Mouse (Mus musculus) leukemia stem cell, adult 10-12 weeks (primary cell): Measurements from ENCODE around the gene Gm8922. TPM values are rescaled to one million over a fixed set of nuclear protein-coding genes. Genes with fewer than 3 reads are reported as not detected.

Experiments used
- polyA plus RNA-seq: library from polyadenylated mRNA; stranded (reverse); fragments of >175 nt; gene quantifications from 2 replicates; pipeline ENCODE4 v1.2.3, GENCODE M21; 2012; ENCODE audit warnings: low replicate concordance

Gene Gm8922
- polyA plus RNA-seq: not detected in 2 replicates

DNA sequence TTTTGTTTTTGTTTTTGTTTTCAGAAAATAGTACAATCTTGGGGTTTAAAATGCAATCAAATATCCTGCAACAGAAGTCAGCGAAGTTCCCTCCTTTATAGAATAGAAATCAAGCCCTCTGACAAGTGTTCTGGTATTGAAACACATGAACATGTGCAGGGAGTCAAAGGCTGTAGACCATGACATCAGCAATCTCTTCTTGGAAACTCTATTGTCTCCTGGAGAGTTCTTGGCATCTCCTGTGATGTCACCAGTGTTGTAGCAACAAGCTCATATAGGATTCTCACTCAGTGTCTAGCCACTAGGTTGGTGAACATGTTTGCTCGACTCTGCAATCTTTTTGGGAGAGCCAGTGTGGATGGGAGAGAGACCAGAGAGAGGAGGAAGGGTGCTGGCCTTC, at the start of gene Gm8922:
Gene Gm8922 (plus strand): TSS at position 301 of the 400 bp plus-strand sequence.

Other genes starting within 250 kb of the Gm8922 start
- not detected in 2 replicates for gene Gm8906, start 179.3 kb upstream of the Gm8922 start, polyA plus RNA-seq
- not detected in 2 replicates for gene Gm6460, start 87.0 kb upstream of the Gm8922 start, polyA plus RNA-seq
- not detected in 2 replicates for gene Gm8926, start 88.6 kb downstream of the Gm8922 start, polyA plus RNA-seq
- gene Gm6465, start 163.6 kb downstream of the Gm8922 start, polyA plus RNA-seq: not detected in 2 replicates
- gene 4933402N22Rik, start 236.1 kb downstream of the Gm8922 start, polyA plus RNA-seq: not detected in 2 replicates